Mouse (Mus musculus): Measurements from ENCODE around the gene Pkd1l2.

Gene Pkd1l2

GRCm38 (mm10) chr8:117033393-117033792, 48.9 kb downstream of the Pkd1l2 start:
- DNase-seq (ENCODE audit: low read depth, low spot score), result peak; percentile 28

- no peak for DNase-seq (ENCODE audit: low read depth, low spot score)
Observed at GRCm38 (mm10) chr8:117032609-117033008, 49.6 kb downstream of the Pkd1l2 start.

GRCm38 (mm10) chr8:117031476-117031875, 50.8 kb downstream of the Pkd1l2 start:
- DNase-seq (ENCODE audit: low read depth, low spot score), result no peak

GRCm38 (mm10) chr8:117028686-117029085, 53.6 kb downstream of the Pkd1l2 start:
- no peak for DNase-seq (ENCODE audit: low read depth, low spot score)

- DNase-seq (ENCODE audit: low read depth, low spot score), result no peak
Observed at GRCm38 (mm10) chr8:117027601-117028000, 54.6 kb downstream of the Pkd1l2 start.

GRCm38 (mm10) chr8:117022297-117022993, 59.8 kb downstream of the Pkd1l2 start:
- peak; percentile 10 for DNase-seq (ENCODE audit: low read depth, low spot score)

- no peak for DNase-seq (ENCODE audit: low read depth, low spot score)
Observed at GRCm38 (mm10) chr8:117019323-117020275, 62.6 kb downstream of the Pkd1l2 start.

GRCm38 (mm10) chr8:117017896-117018295, 64.4 kb downstream of the Pkd1l2 start:
- DNase-seq (ENCODE audit: low read depth, low spot score), result no peak

GRCm38 (mm10) chr8:117017006-117017405, 65.2 kb downstream of the Pkd1l2 start:
- no peak for DNase-seq (ENCODE audit: low read depth, low spot score)

- DNase-seq (ENCODE audit: low read depth, low spot score), result no peak
Observed at GRCm38 (mm10) chr8:117015670-117016069, 66.6 kb downstream of the Pkd1l2 start.

- no peak for DNase-seq (ENCODE audit: low read depth, low spot score)
Observed at GRCm38 (mm10) chr8:117011366-117011765, 70.9 kb downstream of the Pkd1l2 start.

- peak; percentile 8 for DNase-seq (ENCODE audit: low read depth, low spot score)
Observed at GRCm38 (mm10) chr8:116994016-116994716, 88.1 kb downstream of the Pkd1l2 start.

GRCm38 (mm10) chr8:116993095-116993867, 89.0 kb downstream of the Pkd1l2 start, which contains the start of gene Gcsh:
TSS of gene Gcsh (minus strand) at chr8:116993537.
- peak; percentile 100 for DNase-seq (ENCODE audit: low read depth, low spot score)

- peak; percentile 75 for DNase-seq (ENCODE audit: low read depth, low spot score)
Observed at GRCm38 (mm10) chr8:116992176-116992971, 89.9 kb downstream of the Pkd1l2 start.

- no peak for DNase-seq (ENCODE audit: low read depth, low spot score)
Observed at GRCm38 (mm10) chr8:116991241-116991640, 91.0 kb downstream of the Pkd1l2 start.

- DNase-seq (ENCODE audit: low read depth, low spot score), result peak; percentile 49
Observed at GRCm38 (mm10) chr8:116989842-116990241, 92.4 kb downstream of the Pkd1l2 start.

- peak; percentile 92 for DNase-seq (ENCODE audit: low read depth, low spot score)
Observed at GRCm38 (mm10) chr8:116980117-116980516, 102.1 kb downstream of the Pkd1l2 start.

GRCm38 (mm10) chr8:116978631-116979256, 103.5 kb downstream of the Pkd1l2 start, which contains the start of gene 1700030J22Rik:
TSS of gene 1700030J22Rik (minus strand) at chr8:116978959.
- DNase-seq (ENCODE audit: low read depth, low spot score), result peak; percentile 99

GRCm38 (mm10) chr8:116978052-116978451, 104.2 kb downstream of the Pkd1l2 start:
- no peak for DNase-seq (ENCODE audit: low read depth, low spot score)

- DNase-seq (ENCODE audit: low read depth, low spot score), result no peak
Observed at GRCm38 (mm10) chr8:116975606-116976005, 106.6 kb downstream of the Pkd1l2 start.

Measured in 3T3-L1 (cell line).